ENCODE assay signal across 10 mouse cellular contexts in genomic region chr9:35030823-35031222, GRCm38 (mm10).
DNase-seq lines count a peak whose midpoint lies in the region; ATAC-seq and TF ChIP-seq lines count a peak whose summit lies in the region.
"Had no signal": no experiment of that assay in that cellular context is flagged by ENCODE, and none has a peak within 500 bp of the region (broad histone marks: within the 10 kb centered on the region; RNA-seq: fewer than 3 reads in every experiment).

No protein-coding gene starts in this region.

- no peak for TF ChIP-seq POLR2A in liver, adult 2 months (IDR thresholded peaks at IDR 0.05; ENCODE audit: extremely low read depth, insufficient read depth, low read length)

- no peak overlapping the region for H3K9ac ChIP-seq in liver, adult 2 months (ENCODE audit: low read depth, low read length)
- H3K9ac ChIP-seq in liver, embryonic 12.5 days: no peak overlapping the region
- H3K9ac ChIP-seq in forebrain, embryonic 14.5 days (ENCODE audit: low read length): no peak overlapping the region

- no peaks in the 10 kb centered on the region for H3K9me3 ChIP-seq in liver, embryonic 12.5 days (replicated peaks)
- H3K9me3 ChIP-seq in forebrain, embryonic 14.5 days (replicated peaks; ENCODE audit: control insufficient read depth, low read length): no peaks in the 10 kb centered on the region
- H3K9me3 ChIP-seq: megakaryocyte, embryonic 14.5 days had no signal

- peaks cover 23% of the 10 kb centered on the region for H3K4me1 ChIP-seq in liver, adult 2 months (ENCODE audit: control insufficient read depth, insufficient read depth, low read length)
- peaks cover 7% of the 10 kb centered on the region; the same call in 1 of the 2 replicates for H3K4me1 ChIP-seq in liver, embryonic 12.5 days
- H3K4me1 ChIP-seq in forebrain, embryonic 14.5 days (ENCODE audit: control insufficient read depth, insufficient read depth, low read length): no peaks in the 10 kb centered on the region

- intact Hi-C loops in gastrocnemius, adult 2 months (cut with DNase I): no loop called here

- no peaks in the 10 kb centered on the region for H3K27me3 ChIP-seq in liver, adult 2 months (ENCODE audit: control insufficient read depth, insufficient read depth, low read length)
- peaks cover 29% of the 10 kb centered on the region for H3K27me3 ChIP-seq in liver, embryonic 12.5 days (replicated peaks)
- H3K27me3 ChIP-seq in forebrain, embryonic 14.5 days (replicated peaks; ENCODE audit: control insufficient read depth, insufficient read depth, low read length): no peaks in the 10 kb centered on the region

- no peaks in the 10 kb centered on the region for H3K79me2 ChIP-seq in liver, adult 2 months (ENCODE audit: control insufficient read depth, insufficient read depth, low read length)

- no peak overlapping the region for H3K27ac ChIP-seq in gastrocnemius, adult 2 months
- H3K27ac ChIP-seq in liver, adult 2 months (replicated peaks; ENCODE audit: insufficient read depth, low read depth, low read length): no peak overlapping the region
- H3K27ac ChIP-seq in liver, embryonic 12.5 days: no peak overlapping the region
- H3K27ac ChIP-seq in forebrain, embryonic 14.5 days (ENCODE audit: low read depth, low read length): no peak overlapping the region

- no peak for ATAC-seq in liver, embryonic 12.5 days
- no peak for ATAC-seq in forebrain, embryonic 14.5 days
- ATAC-seq: forebrain, embryonic 16.5 days had no signal

- 48% methylated on average over 5 of the region's 5 CpGs for WGBS in liver, adult 2 months
- 62% methylated on average over 5 of the region's 5 CpGs for WGBS in liver, embryonic 12.5 days (ENCODE audit: insufficient replicate concordance)
- 85% methylated on average over 5 of the region's 5 CpGs for WGBS in forebrain, embryonic 14.5 days

- H3K4me2 ChIP-seq in liver, embryonic 12.5 days: no peak overlapping the region
- no peak overlapping the region for H3K4me2 ChIP-seq in forebrain, embryonic 14.5 days (ENCODE audit: low read length)

- TF ChIP-seq CTCF in gastrocnemius, adult 2 months (IDR thresholded peaks at IDR 0.05): peak; percentile 69
- TF ChIP-seq CTCF in liver, adult 2 months (IDR thresholded peaks at IDR 0.05; ENCODE audit: low read depth, low read length): peak; percentile 63

- no peak overlapping the region for H3K4me3 ChIP-seq in gastrocnemius, adult 2 months
- H3K4me3 ChIP-seq in liver, adult 2 months (ENCODE audit: insufficient read depth, low read depth, low read length): no peak overlapping the region
- H3K4me3 ChIP-seq in liver, embryonic 12.5 days: no peak overlapping the region
- no peak overlapping the region for H3K4me3 ChIP-seq in forebrain, embryonic 14.5 days (ENCODE audit: low read depth, low read length)
- H3K4me3 ChIP-seq: megakaryocyte, embryonic 14.5 days had no signal

- H3K36me3 ChIP-seq in liver, adult 2 months (ENCODE audit: control insufficient read depth, insufficient read depth, low read length): no peaks in the 10 kb centered on the region
- H3K36me3 ChIP-seq in liver, embryonic 12.5 days: no peaks in the 10 kb centered on the region
- H3K36me3 ChIP-seq in forebrain, embryonic 14.5 days (ENCODE audit: control insufficient read depth, insufficient read depth, low read length): no peaks in the 10 kb centered on the region

- peak; percentile 42 for DNase-seq in gastrocnemius, adult 2 months
- DNase-seq in gastrocnemius, adult 8-10 months (ENCODE audit: low spot score in 2 of 2): no peak
- peak; percentile 77 for DNase-seq in liver, adult 2 months (ENCODE audit: extremely low read depth, low read depth, low spot score)
- peak; percentile 80 for DNase-seq in adrenal gland, postnatal 14 days
- DNase-seq in lung, postnatal 10 days: peak; percentile 79
- no peak for DNase-seq in embryo, embryonic 10 days (ENCODE audit: low spot score)
- DNase-seq in forebrain, embryonic 14.5 days (ENCODE audit: low spot score): no peak

Comparison
In these comparisons a context has a peak if more than half of its experiments do, and no peak if none do; other contexts are left out.
1. DNase-seq: peak in gastrocnemius, adult 2 months (single experiment), liver, adult 2 months (single experiment), adrenal gland, postnatal 14 days (single experiment) and lung, postnatal 10 days (single experiment); none in gastrocnemius, adult 8-10 months (0 of 2), embryo, embryonic 10 days (single experiment) and forebrain, embryonic 14.5 days (single experiment).